Mouse (Mus musculus) cortical plate, adult 2 months (tissue): ENCODE results near the gene Olfr1336.

Source experiments
- CTCF ChIP-seq: fragments of 200-500 bp; IDR thresholded peaks from 2 replicates; pipeline ENCODE4 v1.5.1; 2011; ENCODE audit warnings: mild to moderate bottlenecking, control low read depth, low read length; ENCODE audit not compliant: insufficient read depth; ENCODE audit errors: extremely low read depth
- POLR2A ChIP-seq: fragments of 200-500 bp; IDR thresholded peaks from 2 replicates; pipeline ENCODE4 v1.6.1; 2011; ENCODE audit warnings: mild to moderate bottlenecking, low read length, control low read depth; ENCODE audit not compliant: insufficient read depth; ENCODE audit errors: extremely low read depth

GRCm38 (mm10) chr7:6499655-6500054, 43.7 kb downstream of the Olfr1336 start, which contains the start of gene Olfr1347:
- TF ChIP-seq CTCF (no peak), POLR2A (no peak)
